Mouse (Mus musculus) limb, embryonic 12.5 days (tissue): ENCODE results near the gene Sigirr. TPM values are rescaled to one million over a fixed set of nuclear protein-coding genes. Genes with fewer than 3 reads are reported as not detected.

ENCODE experiments used
- ATAC-seq: fragments of 200-750 bp; cut with Nextera tagmentation; 2 replicates; pipeline ENCODE4 v1.8.0; 2017; ENCODE audit warnings: low read depth, moderate TSS enrichment; ENCODE audit not compliant: insufficient number of reproducible peaks, insufficient read depth, low FRiP score, low TSS enrichment
- H3K27ac ChIP-seq: fragments of 300-500 bp; sonication (generic); 2 replicates; pipeline ENCODE4 v1.5.1; 2016; ENCODE audit warnings: mild to moderate bottlenecking, moderate library complexity
- H3K27me3 ChIP-seq: fragments of 300-500 bp; sonication (generic); 2 replicates; pipeline ENCODE4 v1.6.1; 2016; ENCODE audit warnings: mild to moderate bottlenecking, moderate library complexity
- H3K36me3 ChIP-seq: fragments of 300-500 bp; sonication (generic); 2 replicates; pipeline ENCODE4 v1.6.1; 2016; ENCODE audit warnings: mild to moderate bottlenecking, moderate library complexity
- H3K4me1 ChIP-seq: fragments of 300-500 bp; sonication (generic); replicated peaks from 2 replicates; pipeline ENCODE4 v1.6.1; 2016
- H3K4me2 ChIP-seq: fragments of 300-500 bp; sonication (generic); 2 replicates; pipeline ENCODE4 v1.6.1; 2016; ENCODE audit warnings: mild to moderate bottlenecking, moderate library complexity
- H3K4me3 ChIP-seq: fragments of 300-500 bp; sonication (generic); replicated peaks from 2 replicates; pipeline ENCODE4 v1.5.1; 2016; ENCODE audit warnings: mild to moderate bottlenecking
- H3K9ac ChIP-seq: fragments of 300-500 bp; sonication (generic); replicated peaks from 2 replicates; pipeline ENCODE4 v1.6.1; 2016; ENCODE audit warnings: mild to moderate bottlenecking, moderate library complexity
- H3K9me3 ChIP-seq: fragments of 300-500 bp; sonication (generic); 2 replicates; pipeline ENCODE4 v1.6.1; 2016; ENCODE audit warnings: mild to moderate bottlenecking, moderate library complexity
- WGBS: fragments of 180-500 bp; shearing (Covaris S2); methylation state at CpG from one replicate; pipeline ENCODE4 v1.1.7; 2016; 5-methylcytosine and 5-hydroxymethylcytosine counted together
- polyA plus RNA-seq: library from polyadenylated mRNA; unstranded; fragments of >200 nt; fragmentation: Nextera tagmentation; extraction: Ambion mirVana; gene quantifications from 2 replicates; pipeline ENCODE4 v1.2.1, GENCODE M21; 2016

Gene Sigirr
- polyA plus RNA-seq, 1 experiment from 2014 or later, result 2.5 TPM

- H3K4me3 ChIP-seq, result no peak within 1 kb of the TSS
- no peak within 1 kb of the TSS for H3K9ac ChIP-seq
- no peaks in the 10 kb centered on the region for H3K9me3 ChIP-seq
- peaks cover 27% of the 10 kb centered on the region for H3K27me3 ChIP-seq
- no peak for ATAC-seq
- 89% methylated on average over 15 of the region's 15 CpGs for WGBS
- H3K4me1 ChIP-seq, result 0 out of 2 replicates have a peak, but pooled peaks cover 10% of the 10 kb centered on the region
- no peak within 1 kb of the TSS for H3K27ac ChIP-seq
- no peaks in the 10 kb centered on the region for H3K36me3 ChIP-seq
- H3K4me2 ChIP-seq, result no peak within 1 kb of the TSS
Observed at GRCm38 (mm10) chr7:141077841-141078240, 22.5 kb downstream of the Sigirr start, which contains the start of gene Pkp3. TSS of gene Pkp3 (plus strand) at chr7:141078218.

GRCm38 (mm10) chr7:141073782-141074181, 26.6 kb downstream of the Sigirr start:
- Histone ChIP-seq H3K4me2 (no peak overlapping the region), H3K27me3 (peaks cover 28% of the 10 kb centered on the region), H3K4me3 (no peak overlapping the region), H3K4me1 (peaks cover 27% of the 10 kb centered on the region), H3K9me3 (no peaks in the 10 kb centered on the region), H3K9ac (no peak overlapping the region), H3K36me3 (peaks cover 2% of the 10 kb centered on the region; the same call in 1 of the 2 replicates), H3K27ac (no peak overlapping the region)
- 82% methylated on average over 4 of the region's 4 CpGs for WGBS
- ATAC-seq, result no peak

GRCm38 (mm10) chr7:141072017-141072745, 28.2 kb downstream of the Sigirr start:
- Histone ChIP-seq H3K4me1 (peaks cover 27% of the 10 kb centered on the region), H3K36me3 (peaks cover 18% of the 10 kb centered on the region), H3K9me3 (no peaks in the 10 kb centered on the region), H3K4me2 (0 out of 2 replicates have a peak overlapping the region, but pooled peaks have one; percentile 17), H3K4me3 (no peak overlapping the region), H3K27ac (no peak overlapping the region), H3K9ac (no peak overlapping the region), H3K27me3 (peaks cover 32% of the 10 kb centered on the region)
- no peak for ATAC-seq
- WGBS, result 29% methylated on average over 23 of the region's 23 CpGs

GRCm38 (mm10) chr7:141070058-141070862, 30.1 kb downstream of the Sigirr start:
- peak overlapping the region; percentile 73 for H3K4me2 ChIP-seq
- H3K27me3 ChIP-seq, result peaks cover 32% of the 10 kb centered on the region
- H3K27ac ChIP-seq, result no peak overlapping the region
- H3K36me3 ChIP-seq, result peaks cover 37% of the 10 kb centered on the region
- H3K4me1 ChIP-seq, result peaks cover 27% of the 10 kb centered on the region
- peak overlapping the region; percentile 39 for H3K4me3 ChIP-seq
- H3K9me3 ChIP-seq, result no peaks in the 10 kb centered on the region
- H3K9ac ChIP-seq, result peak overlapping the region; percentile 56
- 2% methylated on average over 51 of the region's 51 CpGs for WGBS
- ATAC-seq, result peak; percentile 24; the same call in 1 of the 2 replicates

GRCm38 (mm10) chr7:141068351-141068750, 32.0 kb downstream of the Sigirr start:
- Histone ChIP-seq H3K9me3 (no peaks in the 10 kb centered on the region), H3K4me1 (peaks cover 27% of the 10 kb centered on the region), H3K4me2 (no peak overlapping the region), H3K36me3 (peaks cover 56% of the 10 kb centered on the region), H3K27ac (no peak overlapping the region), H3K9ac (no peak overlapping the region), H3K27me3 (peaks cover 32% of the 10 kb centered on the region), H3K4me3 (no peak overlapping the region)
- 72% methylated on average over 19 of the region's 19 CpGs for WGBS
- ATAC-seq, result no peak

GRCm38 (mm10) chr7:141064576-141064975, 35.8 kb downstream of the Sigirr start:
- Histone ChIP-seq H3K27me3 (0 out of 2 replicates have a peak, but pooled peaks cover 6% of the 10 kb centered on the region), H3K27ac (no peak overlapping the region), H3K36me3 (peaks cover 56% of the 10 kb centered on the region), H3K4me2 (no peak overlapping the region), H3K9ac (no peak overlapping the region; the same call in 1 of the 2 replicates), H3K4me3 (no peak overlapping the region), H3K9me3 (no peaks in the 10 kb centered on the region), H3K4me1 (peaks cover 15% of the 10 kb centered on the region)
- ATAC-seq, result no peak
- 94% methylated on average over 7 of the region's 7 CpGs for WGBS

GRCm38 (mm10) chr7:141064175-141064574, 36.2 kb downstream of the Sigirr start:
- H3K36me3 ChIP-seq, result peaks cover 56% of the 10 kb centered on the region
- WGBS, result 88% methylated on average over 7 of the region's 7 CpGs
- ATAC-seq, result no peak
- H3K27me3 ChIP-seq, result 0 out of 2 replicates have a peak, but pooled peaks cover 6% of the 10 kb centered on the region
- H3K4me3 ChIP-seq, result no peak overlapping the region
- H3K9ac ChIP-seq, result no peak overlapping the region; the same call in 1 of the 2 replicates
- H3K4me2 ChIP-seq, result no peak overlapping the region
- no peak overlapping the region for H3K27ac ChIP-seq
- H3K4me1 ChIP-seq, result peaks cover 15% of the 10 kb centered on the region
- H3K9me3 ChIP-seq, result no peaks in the 10 kb centered on the region

- no peaks in the 10 kb centered on the region for H3K9me3 ChIP-seq
- 92% methylated on average over 3 of the region's 3 CpGs for WGBS
- H3K27ac ChIP-seq, result no peak overlapping the region
- ATAC-seq, result no peak
- no peak overlapping the region for H3K4me3 ChIP-seq
- H3K4me1 ChIP-seq, result peaks cover 15% of the 10 kb centered on the region
- no peak overlapping the region for H3K4me2 ChIP-seq
- H3K27me3 ChIP-seq, result 0 out of 2 replicates have a peak, but pooled peaks cover under 1% of the 10 kb centered on the region
- H3K9ac ChIP-seq, result no peak overlapping the region
- peaks cover 49% of the 10 kb centered on the region for H3K36me3 ChIP-seq
Observed at GRCm38 (mm10) chr7:141063353-141063752, 37.0 kb downstream of the Sigirr start.

GRCm38 (mm10) chr7:141062525-141062924, 37.8 kb downstream of the Sigirr start:
- Histone ChIP-seq H3K4me1 (peaks cover 15% of the 10 kb centered on the region), H3K27ac (no peak overlapping the region), H3K9me3 (no peaks in the 10 kb centered on the region), H3K4me3 (no peak overlapping the region; the same call in 1 of the 2 replicates), H3K36me3 (peaks cover 41% of the 10 kb centered on the region), H3K9ac (peak overlapping the region; percentile 94; the same call in 1 of the 2 replicates), H3K4me2 (peak overlapping the region; percentile 2; the same call in 1 of the 2 replicates), H3K27me3 (no peaks in the 10 kb centered on the region)
- 86% methylated on average over 7 of the region's 7 CpGs for WGBS
- ATAC-seq, result no peak

- peak overlapping the region; percentile 94 for H3K9ac ChIP-seq
- peak overlapping the region; percentile 75 for H3K27ac ChIP-seq
- no peaks in the 10 kb centered on the region for H3K27me3 ChIP-seq
- H3K4me1 ChIP-seq, result peaks cover 15% of the 10 kb centered on the region
- peak overlapping the region; percentile 93 for H3K4me2 ChIP-seq
- H3K9me3 ChIP-seq, result no peaks in the 10 kb centered on the region
- 0% methylated on average over 37 of the region's 37 CpGs for WGBS
- peak overlapping the region; percentile 85 for H3K4me3 ChIP-seq
- peaks cover 29% of the 10 kb centered on the region for H3K36me3 ChIP-seq
- ATAC-seq, result peak; percentile 34; the same call in 1 of the 2 replicates
Observed at GRCm38 (mm10) chr7:141061269-141061692, 39.1 kb downstream of the Sigirr start.
